Mouse (Mus musculus): ENCODE data around the gene Fhod1.

GRCm38 (mm10) chr8:105317941-105318340, 29.8 kb downstream of the Fhod1 start:
- TF ChIP-seq CTCF (IDR thresholded peaks at IDR 0.05; ENCODE audit: control insufficient read depth, insufficient read depth, insufficient read length) (no peak), MYOD1 (IDR thresholded peaks at IDR 0.05; ENCODE audit: control insufficient read depth, insufficient read length, low read depth) (no peak), CEBPB (IDR thresholded peaks at IDR 0.05; ENCODE audit: low read depth) (no peak)

Data from C2C12 (cell line).